ENCODE assay signal across 8 mouse cellular contexts in genomic region chr10:14017822-14018364, GRCm38 (mm10). TPM values are rescaled to one million over a fixed set of nuclear protein-coding genes. Genes with fewer than 3 reads are reported as not detected.
DNase-seq lines count a peak whose midpoint lies in the region; ATAC-seq and TF ChIP-seq lines count a peak whose summit lies in the region.

No protein-coding gene starts in this region.

- no peak for TF ChIP-seq CTCF in midbrain, postnatal 0 days (IDR thresholded peaks at IDR 0.05)

- no peak overlapping the region for H3K27ac ChIP-seq in embryonic facial prominence, embryonic 11.5 days (replicated peaks; ENCODE audit: low read depth, low read length)
- no peak overlapping the region for H3K27ac ChIP-seq in midbrain, postnatal 0 days (ENCODE audit: low read depth, low read length)

- intact Hi-C loops in left cerebral cortex, postnatal 10 days (cut with DNase I), result no loop called here

- H3K9ac ChIP-seq in embryonic facial prominence, embryonic 11.5 days (replicated peaks; ENCODE audit: low read length), result no peak overlapping the region
- peak overlapping the region; percentile 59 for H3K9ac ChIP-seq in midbrain, postnatal 0 days (replicated peaks; ENCODE audit: low read length, poor library complexity, severe bottlenecking)

- no peaks in the 10 kb centered on the region for H3K36me3 ChIP-seq in embryonic facial prominence, embryonic 11.5 days (replicated peaks; ENCODE audit: control insufficient read depth, insufficient read depth, low read depth, low read length)
- H3K36me3 ChIP-seq in midbrain, postnatal 0 days (ENCODE audit: insufficient read depth, low read length), result no peaks in the 10 kb centered on the region

- no peaks in the 10 kb centered on the region for H3K9me3 ChIP-seq in embryonic facial prominence, embryonic 11.5 days (replicated peaks; ENCODE audit: control insufficient read depth, low read length)
- H3K9me3 ChIP-seq in midbrain, postnatal 0 days (ENCODE audit: low read length), result no peaks in the 10 kb centered on the region

- H3K4me1 ChIP-seq in embryonic facial prominence, embryonic 11.5 days (ENCODE audit: control insufficient read depth, insufficient read depth, low read length), result no peaks in the 10 kb centered on the region; the same call in 1 of the 2 replicates
- H3K4me1 ChIP-seq in midbrain, postnatal 0 days (ENCODE audit: insufficient read depth, low read length), result peaks cover 5% of the 10 kb centered on the region; the same call in 1 of the 2 replicates

- 6% methylated on average over 12 of the region's 12 CpGs for WGBS in embryonic facial prominence, embryonic 11.5 days
- WGBS in midbrain, postnatal 0 days, result 6% methylated on average over 12 of the region's 12 CpGs

- H3K4me2 ChIP-seq in embryonic facial prominence, embryonic 11.5 days (ENCODE audit: low read depth, low read length), result peak overlapping the region; percentile 33
- H3K4me2 ChIP-seq in midbrain, postnatal 0 days (ENCODE audit: low read depth, low read length, poor library complexity, severe bottlenecking), result peak overlapping the region; percentile 54

- H3K4me3 ChIP-seq in embryonic facial prominence, embryonic 11.5 days (ENCODE audit: low read depth, low read length), result no peak overlapping the region
- peak overlapping the region; percentile 39 for H3K4me3 ChIP-seq in midbrain, postnatal 0 days (ENCODE audit: low read depth, low read length)

- peak; percentile 73 for DNase-seq in CD4-positive helper T cell, adult 2 months (ENCODE audit: low read depth, low spot score)
- DNase-seq in MN1 (ENCODE audit: low spot score), result peak; percentile 69
- DNase-seq in embryonic facial prominence, embryonic 11.5 days (ENCODE audit: low spot score), result peak; percentile 37
- peak; percentile 48 for DNase-seq in heart, postnatal 4 days
- peak; percentile 31 to 37 for DNase-seq in left cerebral cortex, postnatal 10 days (ENCODE audit: extremely low spot score in 1 of 2, low spot score in 2 of 2)
- DNase-seq in midbrain, postnatal 0 days (ENCODE audit: low spot score), result peak; percentile 63
- no peak for DNase-seq in spleen, adult 12 weeks (ENCODE audit: low spot score)
- DNase-seq in testis, postnatal 10 days (ENCODE audit: low spot score), result no peak

- 0 out of 2 replicates have a peak, but pooled peaks have one; percentile 44 for ATAC-seq in embryonic facial prominence, embryonic 11.5 days (replicated peaks; ENCODE audit: insufficient number of reproducible peaks, low FRiP score, low TSS enrichment, low read depth)
- peak; percentile 79 for ATAC-seq in midbrain, postnatal 0 days (ENCODE audit: low FRiP score)

- H3K27me3 ChIP-seq in embryonic facial prominence, embryonic 11.5 days (ENCODE audit: control insufficient read depth, insufficient read depth, low read length), result no peaks in the 10 kb centered on the region
- no peaks in the 10 kb centered on the region for H3K27me3 ChIP-seq in midbrain, postnatal 0 days (ENCODE audit: insufficient read depth, low read length)

RNA-seq across cellular contexts. Expression of gene Hivep2, which starts 52.0 kb away (rescaled TPM):
- polyA plus RNA-seq in embryonic facial prominence, embryonic 11.5 days (2014; fragmentation: Nextera tagmentation; extraction: Ambion mirVana), result 4.4 and 5.1 TPM in 2 replicates
- total RNA-seq in heart, postnatal 4 days (2021), result 10 to 100 TPM; 28.9 to 30.1 TPM
- 100 to 1,000 TPM; 277 to 292 TPM for total RNA-seq in left cerebral cortex, postnatal 10 days (2021)
- 37.5 and 40.9 TPM in 2 replicates for total RNA-seq in midbrain, postnatal 0 days (2014; rRNA removed)
- polyA plus RNA-seq in midbrain, postnatal 0 days (2015; fragmentation: Nextera tagmentation; extraction: Ambion mirVana), result 10.6 and 10.8 TPM in 2 replicates

Comparison
In these comparisons a context has a peak if more than half of its experiments do, and no peak if none do; other contexts are left out.
1. DNase-seq: peak in CD4-positive helper T cell, adult 2 months (single experiment), MN1 (single experiment), embryonic facial prominence, embryonic 11.5 days (single experiment), heart, postnatal 4 days (single experiment), left cerebral cortex, postnatal 10 days (2 of 2) and midbrain, postnatal 0 days (single experiment); none in spleen, adult 12 weeks (single experiment) and testis, postnatal 10 days (single experiment).